Mouse (Mus musculus): ENCODE results near the gene 4930548H24Rik. TPM values are rescaled to one million over a fixed set of nuclear protein-coding genes. Genes with fewer than 3 reads are reported as not detected.
A peak's percentile ranks its signal among the peaks of the same experiment; 100 is the strongest.
"Not testable (repeated sequence)": the region's sequence is repeated elsewhere in the genome, so short reads cannot be mapped to it uniquely, and the experiment has no call there.

4930548H24Rik gene
- polyA plus RNA-seq, 1 experiment, result not detected

DNA sequence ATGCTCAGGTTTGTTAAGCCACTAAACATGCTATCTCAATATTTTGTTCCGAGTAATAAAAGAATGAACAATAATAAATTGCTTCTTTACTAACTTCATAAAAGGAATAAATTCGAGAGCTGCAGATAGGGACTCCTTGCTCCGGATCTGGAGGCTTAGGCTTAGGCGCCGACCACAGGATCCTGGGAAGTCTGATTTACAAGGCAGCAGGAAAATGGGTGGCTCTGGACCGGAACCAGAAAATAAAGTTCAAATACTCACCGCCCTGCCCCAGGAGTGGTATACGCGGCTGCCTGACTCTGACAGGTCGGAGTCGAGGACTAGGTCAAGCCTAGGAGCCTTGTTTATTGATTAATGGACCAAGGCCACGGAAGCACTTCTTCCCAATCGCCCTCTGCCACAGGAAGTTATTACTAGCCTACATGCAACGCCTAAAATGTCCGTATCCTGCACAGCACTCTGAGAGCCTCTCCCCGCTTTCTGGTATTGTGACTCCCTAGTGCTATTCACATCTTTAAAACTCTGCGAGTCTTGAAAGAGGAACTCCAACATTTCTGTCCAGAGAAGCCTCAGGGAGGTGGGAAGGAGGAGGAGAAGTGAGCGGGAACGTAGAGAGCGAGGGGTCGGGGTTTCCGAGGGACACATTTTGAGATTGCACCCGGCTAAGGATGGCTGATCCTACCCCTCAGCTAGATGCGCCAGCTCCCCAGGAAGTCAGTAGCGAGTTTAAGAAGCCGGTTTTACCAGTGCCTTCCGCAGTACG is 41.0 kb downstream of the 4930548H24Rik start, which contains the start of gene Slc4a1ap:
TSS of gene Slc4a1ap (plus strand) at position 642 of the 763 bp plus-strand sequence.
- 0 out of 2 replicates have a peak, but pooled peaks have one; percentile 32 for TF ChIP-seq POLR2A (IDR thresholded peaks at IDR 0.05; ENCODE audit: borderline replicate concordance, control insufficient read depth, low read depth, low read length)
- no peak for TF ChIP-seq CTCF (IDR thresholded peaks at IDR 0.05; ENCODE audit: control insufficient read depth, insufficient read depth, low read length)
- H3K4me1 ChIP-seq (ENCODE audit: control insufficient read depth, insufficient read depth, low read length), result peaks cover 1% of the 10 kb centered on the region; the same call in 1 of the 2 replicates
- H3K4me3 ChIP-seq (replicated peaks; ENCODE audit: control insufficient read depth, low read depth, low read length), result peak within 1 kb of the TSS; percentile 85
- WGBS, result under 1% methylated on average over 28 of the region's 28 CpGs
- peak within 1 kb of the TSS; percentile 35; the same call in 1 of the 2 replicates for H3K27ac ChIP-seq (ENCODE audit: control insufficient read depth, insufficient read depth, low read depth, low read length, poor library complexity)

DNA sequence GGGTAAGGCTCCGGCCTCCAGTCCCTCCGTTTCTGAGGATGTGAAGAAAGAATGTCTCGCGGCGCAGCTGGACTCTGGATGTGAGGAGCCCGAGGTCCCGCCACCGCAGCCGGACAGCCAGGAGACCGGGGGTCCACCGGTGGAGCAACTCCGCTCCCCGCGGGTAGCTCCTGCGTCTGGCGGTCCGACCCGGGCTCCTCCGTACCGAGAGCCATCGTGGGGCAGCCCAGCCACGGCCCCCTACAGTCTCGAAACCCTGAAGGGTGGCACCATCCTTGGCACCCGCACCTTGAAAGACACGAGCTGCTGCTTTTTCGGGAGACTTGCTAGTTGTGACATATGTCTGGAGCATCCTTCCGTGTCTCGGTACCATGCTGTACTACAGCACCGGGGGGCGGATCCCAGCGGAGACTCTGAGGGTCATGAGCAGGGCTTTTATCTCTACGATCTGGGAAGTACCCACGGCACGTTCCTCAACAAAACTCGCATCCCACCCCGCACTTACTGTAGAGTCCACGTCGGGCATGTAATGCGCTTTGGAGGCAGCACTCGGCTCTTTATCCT is 41.7 kb downstream of the 4930548H24Rik start:
- Histone ChIP-seq H3K4me1 (ENCODE audit: control insufficient read depth, insufficient read depth, low read length) (peaks cover 1% of the 10 kb centered on the region; the same call in 1 of the 2 replicates), H3K27ac (ENCODE audit: control insufficient read depth, insufficient read depth, low read depth, low read length, poor library complexity) (no peak overlapping the region; the same call in 1 of the 2 replicates), H3K4me3 (replicated peaks; ENCODE audit: control insufficient read depth, low read depth, low read length) (peak overlapping the region; percentile 85)
- WGBS, result 3% methylated on average over 40 of the region's 40 CpGs
- TF ChIP-seq POLR2A (IDR thresholded peaks at IDR 0.05; ENCODE audit: borderline replicate concordance, control insufficient read depth, low read depth, low read length) (no peak), CTCF (IDR thresholded peaks at IDR 0.05; ENCODE audit: control insufficient read depth, insufficient read depth, low read length) (no peak)

DNA sequence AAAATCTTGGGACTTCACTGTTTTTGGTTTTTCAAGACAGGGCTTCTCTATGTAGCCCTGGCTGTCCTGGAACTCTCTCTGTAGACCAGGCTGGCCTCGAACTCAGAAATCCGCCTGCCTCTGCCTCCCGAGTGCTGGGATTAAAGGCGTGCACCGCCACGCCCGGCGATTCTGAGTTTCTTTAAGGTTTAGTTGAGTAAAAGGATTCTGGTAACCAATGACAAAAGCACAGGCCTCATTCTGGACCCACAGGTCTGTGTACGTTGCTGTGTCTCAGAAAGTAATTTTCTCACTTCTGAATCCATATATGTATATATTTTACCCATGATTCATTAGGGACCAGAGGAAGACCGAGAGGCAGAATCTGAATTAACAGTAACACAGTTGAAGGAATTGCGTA is 42.2 kb downstream of the 4930548H24Rik start, which contains the start of gene Supt7l:
TSS of gene Supt7l (minus strand) at position 101 of the 400 bp plus-strand sequence.
- 74% methylated on average over 11 of the region's 11 CpGs for WGBS
- H3K4me1 ChIP-seq (ENCODE audit: control insufficient read depth, insufficient read depth, low read length), result not testable (repeated sequence)
- H3K27ac ChIP-seq (ENCODE audit: control insufficient read depth, insufficient read depth, low read depth, low read length, poor library complexity), result peak within 1 kb of the TSS; percentile 35; the same call in 1 of the 2 replicates
- peak within 1 kb of the TSS; percentile 85 for H3K4me3 ChIP-seq (replicated peaks; ENCODE audit: control insufficient read depth, low read depth, low read length)

DNA sequence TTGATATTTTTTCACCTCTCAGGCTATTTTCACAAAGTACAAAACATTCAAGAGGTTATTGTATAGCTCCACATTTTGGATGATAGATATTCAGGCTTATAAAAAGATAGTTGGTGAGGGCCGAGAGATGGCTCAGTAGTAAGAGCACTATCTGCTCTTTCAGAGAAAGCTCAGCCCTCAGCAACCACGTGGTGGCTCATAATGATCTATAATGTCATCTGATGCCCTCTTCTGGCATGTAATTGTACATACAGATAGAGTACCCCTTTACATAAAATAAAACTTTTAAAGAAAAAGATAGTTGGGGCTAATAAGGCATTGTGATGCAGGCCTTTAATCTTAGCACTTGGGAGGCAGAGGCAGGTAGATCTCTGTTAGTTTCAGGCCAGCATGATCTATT is 43.0 kb downstream of the 4930548H24Rik start:
- 15% methylated on average over 2 of the region's 2 CpGs for WGBS
- no peak for TF ChIP-seq CTCF (IDR thresholded peaks at IDR 0.05; ENCODE audit: control insufficient read depth, insufficient read depth, low read length)
- TF ChIP-seq POLR2A (IDR thresholded peaks at IDR 0.05; ENCODE audit: borderline replicate concordance, control insufficient read depth, low read depth, low read length), result no peak
- Histone ChIP-seq H3K4me1 (ENCODE audit: control insufficient read depth, insufficient read depth, low read length) (peaks cover 1% of the 10 kb centered on the region; the same call in 1 of the 2 replicates), H3K27ac (ENCODE audit: control insufficient read depth, insufficient read depth, low read depth, low read length, poor library complexity) (no peak overlapping the region), H3K4me3 (replicated peaks; ENCODE audit: control insufficient read depth, low read depth, low read length) (no peak overlapping the region)

DNA sequence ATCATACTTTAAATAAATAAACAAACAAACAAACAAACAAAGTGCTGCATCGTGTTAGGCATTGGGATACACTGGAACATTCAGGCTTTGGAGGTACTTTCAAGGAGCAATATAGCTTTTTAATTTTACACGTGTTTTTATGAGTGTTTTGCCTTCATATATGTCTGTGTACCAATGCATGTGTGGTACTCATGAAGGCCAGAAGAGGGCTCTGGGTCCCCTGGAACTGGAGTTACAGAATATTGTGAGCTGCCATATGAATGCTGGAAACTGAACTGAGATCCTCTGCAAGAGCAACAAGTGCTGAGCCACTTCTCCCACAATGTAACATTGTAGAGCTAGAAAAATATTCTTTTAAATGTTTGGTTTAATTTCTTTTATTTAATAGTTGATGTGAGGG is 49.7 kb downstream of the 4930548H24Rik start:
- WGBS, result 85% methylated on average over 2 of the region's 2 CpGs
- TF ChIP-seq POLR2A (IDR thresholded peaks at IDR 0.05; ENCODE audit: borderline replicate concordance, control insufficient read depth, low read depth, low read length), result no peak
- no peak for TF ChIP-seq CTCF (IDR thresholded peaks at IDR 0.05; ENCODE audit: control insufficient read depth, insufficient read depth, low read length)
- Histone ChIP-seq H3K27ac (ENCODE audit: control insufficient read depth, insufficient read depth, low read depth, low read length, poor library complexity) (no peak overlapping the region), H3K4me1 (ENCODE audit: control insufficient read depth, insufficient read depth, low read length) (no peaks in the 10 kb centered on the region), H3K4me3 (replicated peaks; ENCODE audit: control insufficient read depth, low read depth, low read length) (no peak overlapping the region)

Other genes with a start within 250 kb of the 4930548H24Rik start
- gene Nrbp1, start 244.9 kb upstream of the 4930548H24Rik start, polyA plus RNA-seq (2011; ENCODE audit: insufficient read depth, insufficient read length, low replicate concordance, missing spikeins), result 51.1 and 93.7 TPM in 2 replicates
- gene Gm9970, start 244.5 kb upstream of the 4930548H24Rik start, polyA plus RNA-seq (2011; ENCODE audit: insufficient read depth, insufficient read length, low replicate concordance, missing spikeins), result not detected in 2 replicates
- 10.6 and 20.0 TPM in 2 replicates for gene Krtcap3, start 234.0 kb upstream of the 4930548H24Rik start, polyA plus RNA-seq (2011; ENCODE audit: insufficient read depth, insufficient read length, low replicate concordance, missing spikeins)
- 12.0 and 41.2 TPM in 2 replicates for gene Ift172, start 194.6 kb upstream of the 4930548H24Rik start, polyA plus RNA-seq (2011; ENCODE audit: insufficient read depth, insufficient read length, low replicate concordance, missing spikeins)
- gene Fndc4, start 189.7 kb upstream of the 4930548H24Rik start, polyA plus RNA-seq (2011; ENCODE audit: insufficient read depth, insufficient read length, low replicate concordance, missing spikeins), result not detected in 2 replicates
- gene Gckr, start 188.3 kb upstream of the 4930548H24Rik start, polyA plus RNA-seq (2011; ENCODE audit: insufficient read depth, insufficient read length, low replicate concordance, missing spikeins), result 3.7 TPM in 1 of 2 replicates, not detected in the other
- gene Zfp512, start 33.3 kb upstream of the 4930548H24Rik start, polyA plus RNA-seq (2011; ENCODE audit: insufficient read depth, insufficient read length, low replicate concordance, missing spikeins), result 17.2 and 29.0 TPM in 2 replicates
- gene Gpn1, start 9.0 kb downstream of the 4930548H24Rik start, polyA plus RNA-seq (2011; ENCODE audit: insufficient read depth, insufficient read length, low replicate concordance, missing spikeins), result 12.1 and 18.4 TPM in 2 replicates
- gene Slc4a1ap, start 41.3 kb downstream of the 4930548H24Rik start, polyA plus RNA-seq (2011; ENCODE audit: insufficient read depth, insufficient read length, low replicate concordance, missing spikeins), result 34.0 and 45.2 TPM in 2 replicates
- 4.5 and 7.5 TPM in 2 replicates for gene Supt7l, start 42.1 kb downstream of the 4930548H24Rik start, polyA plus RNA-seq (2011; ENCODE audit: insufficient read depth, insufficient read length, low replicate concordance, missing spikeins)
- gene Mrpl33, start 111.2 kb downstream of the 4930548H24Rik start, polyA plus RNA-seq (2011; ENCODE audit: insufficient read depth, insufficient read length, low replicate concordance, missing spikeins), result 89.1 and 162 TPM in 2 replicates
- 5.0 and 9.6 TPM in 2 replicates for gene Rbks, start 211.9 kb downstream of the 4930548H24Rik start, polyA plus RNA-seq (2011; ENCODE audit: insufficient read depth, insufficient read length, low replicate concordance, missing spikeins)
- 18.5 and 25.9 TPM in 2 replicates for gene Babam2, start 211.9 kb downstream of the 4930548H24Rik start, polyA plus RNA-seq (2011; ENCODE audit: insufficient read depth, insufficient read length, low replicate concordance, missing spikeins)

Measured in bone marrow, adult 2 months (tissue).